Mouse (Mus musculus) embryonic fibroblast, embryonic 13.5 days (primary cell): ENCODE results near the gene Ntrk2. TPM values are rescaled to one million over a fixed set of nuclear protein-coding genes. Genes with fewer than 3 reads are reported as not detected.

Experiments
- H3K27ac ChIP-seq: 2 replicates; pipeline ENCODE4 v1.5.1; 2012; ENCODE audit warnings: low read length, control low read depth, inconsistent platforms; ENCODE audit not compliant: insufficient read depth
- H3K4me1 ChIP-seq: 2 replicates; pipeline ENCODE4 v1.6.1; 2011; ENCODE audit warnings: low read length; ENCODE audit not compliant: control insufficient read depth, insufficient read depth
- H3K4me3 ChIP-seq: 2 replicates; pipeline ENCODE4 v1.5.1; 2011; ENCODE audit warnings: mild to moderate bottlenecking, control low read depth, low read length; ENCODE audit not compliant: insufficient read depth
- CTCF ChIP-seq: IDR thresholded peaks from 2 replicates; pipeline ENCODE4 v1.5.1; 2011; ENCODE audit warnings: mild to moderate bottlenecking, control low read depth, low read length, moderate library complexity, borderline replicate concordance; ENCODE audit not compliant: insufficient read depth
- POLR2A ChIP-seq: IDR thresholded peaks from 2 replicates; pipeline ENCODE4 v1.6.1; 2011; ENCODE audit warnings: low read depth, mild to moderate bottlenecking, control low read depth, low read length, moderate library complexity
- polyA plus RNA-seq: library from polyadenylated mRNA; stranded (reverse); fragments of >200 nt; gene quantifications from 2 replicates; pipeline ENCODE4 v1.2.4, GENCODE M21; 2011; ENCODE audit warnings: low read depth; ENCODE audit not compliant: missing spikeins, insufficient read length

Gene Ntrk2
- polyA plus RNA-seq, 1 experiment = 1.4 TPM

GRCm38 (mm10) chr13:58934576-58935110 is 128.3 kb downstream of the Ntrk2 start:
- Histone ChIP-seq H3K4me3 (no peak overlapping the region), H3K27ac (no peak overlapping the region), H3K4me1 (peaks cover 3% of the 10 kb centered on the region)
- TF ChIP-seq POLR2A = no peak
- TF ChIP-seq CTCF = no peak

GRCm38 (mm10) chr13:58935956-58936495 is 129.7 kb downstream of the Ntrk2 start:
- no peak overlapping the region for H3K4me3 ChIP-seq
- TF ChIP-seq POLR2A (no peak), CTCF (no peak)
- H3K4me1 ChIP-seq = no peaks in the 10 kb centered on the region; the same call in 1 of the 2 replicates
- no peak overlapping the region for H3K27ac ChIP-seq

GRCm38 (mm10) chr13:58937884-58938283 is 131.5 kb downstream of the Ntrk2 start:
- no peak overlapping the region for H3K27ac ChIP-seq
- TF ChIP-seq POLR2A (no peak), CTCF (no peak)
- H3K4me1 ChIP-seq = no peaks in the 10 kb centered on the region; the same call in 1 of the 2 replicates
- H3K4me3 ChIP-seq = no peak overlapping the region

GRCm38 (mm10) chr13:58938464-58938863 is 132.1 kb downstream of the Ntrk2 start:
- H3K4me3 ChIP-seq = no peak overlapping the region
- no peak overlapping the region for H3K27ac ChIP-seq
- TF ChIP-seq POLR2A = no peak
- TF ChIP-seq CTCF = no peak
- no peaks in the 10 kb centered on the region; the same call in 1 of the 2 replicates for H3K4me1 ChIP-seq

- no peaks in the 10 kb centered on the region; the same call in 1 of the 2 replicates for H3K4me1 ChIP-seq
- TF ChIP-seq POLR2A (no peak), CTCF (no peak)
These were observed 133.8 kb downstream of the Ntrk2 start for GRCm38 (mm10) chr13:58940208-58940607.

GRCm38 (mm10) chr13:58940798-58941197 is 134.4 kb downstream of the Ntrk2 start:
- no peaks in the 10 kb centered on the region; the same call in 1 of the 2 replicates for H3K4me1 ChIP-seq
- TF ChIP-seq POLR2A = no peak
- no peak for TF ChIP-seq CTCF
- H3K4me3 ChIP-seq = no peak overlapping the region
- H3K27ac ChIP-seq = no peak overlapping the region

More at GRCm38 (mm10) chr13:58940208-58940607, 133.8 kb downstream of the Ntrk2 start:
- Histone ChIP-seq H3K4me3 (no peak overlapping the region), H3K27ac (no peak overlapping the region)

- no peak for TF ChIP-seq CTCF
- no peak for TF ChIP-seq POLR2A
- H3K4me3 ChIP-seq = no peak overlapping the region
- H3K4me1 ChIP-seq = no peaks in the 10 kb centered on the region
These were observed 139.4 kb downstream of the Ntrk2 start for GRCm38 (mm10) chr13:58945781-58946180.

GRCm38 (mm10) chr13:58946589-58946988 is 140.2 kb downstream of the Ntrk2 start:
- H3K4me3 ChIP-seq = no peak overlapping the region
- no peak overlapping the region for H3K27ac ChIP-seq
- TF ChIP-seq POLR2A (no peak), CTCF (no peak)

More at GRCm38 (mm10) chr13:58945781-58946180, 139.4 kb downstream of the Ntrk2 start:
- no peak overlapping the region for H3K27ac ChIP-seq

GRCm38 (mm10) chr13:58947056-58947455 is 140.7 kb downstream of the Ntrk2 start:
- Histone ChIP-seq H3K27ac (no peak overlapping the region), H3K4me3 (no peak overlapping the region), H3K4me1 (no peaks in the 10 kb centered on the region)
- TF ChIP-seq CTCF = no peak
- TF ChIP-seq POLR2A = no peak

More at GRCm38 (mm10) chr13:58946589-58946988, 140.2 kb downstream of the Ntrk2 start:
- H3K4me1 ChIP-seq = no peaks in the 10 kb centered on the region

GRCm38 (mm10) chr13:58954331-58954730 is 148.0 kb downstream of the Ntrk2 start:
- TF ChIP-seq CTCF (no peak), POLR2A (no peak)
- Histone ChIP-seq H3K4me1 (no peaks in the 10 kb centered on the region), H3K27ac (no peak overlapping the region), H3K4me3 (no peak overlapping the region)
